Mouse (Mus musculus) erythroid progenitor cell, adult 5-6 weeks (primary cell): ENCODE measurements around the gene Tas2r143. TPM values are rescaled to one million over a fixed set of nuclear protein-coding genes. Genes with fewer than 3 reads are reported as not detected.

Experiments used
- ATAC-seq: replicated peaks from 2 replicates; pipeline ENCODE4 v1.8.0; 2016; ENCODE audit warnings: moderate number of reproducible peaks, mild to moderate bottlenecking, moderate TSS enrichment, inconsistent platforms; ENCODE audit not compliant: poor library complexity, low FRiP score, severe bottlenecking
- total RNA-seq, 2 experiments: library from RNA; stranded (forward) in 1 of 2; stranded (reverse) in 1 of 2; fragments of 150-400 nt in 1 of 2; fragments of 186-747, 209-891 nt in 1 of 2; gene quantifications; 2 replicates each; pipeline versions ENCODE4 v1.2.3 to v1.2.4; 2015 to 2017; ENCODE audit warnings: low replicate concordance in 2 of 2

Gene Tas2r143
- total RNA-seq, 2 experiments from 2014 or later: not detected

DNA sequence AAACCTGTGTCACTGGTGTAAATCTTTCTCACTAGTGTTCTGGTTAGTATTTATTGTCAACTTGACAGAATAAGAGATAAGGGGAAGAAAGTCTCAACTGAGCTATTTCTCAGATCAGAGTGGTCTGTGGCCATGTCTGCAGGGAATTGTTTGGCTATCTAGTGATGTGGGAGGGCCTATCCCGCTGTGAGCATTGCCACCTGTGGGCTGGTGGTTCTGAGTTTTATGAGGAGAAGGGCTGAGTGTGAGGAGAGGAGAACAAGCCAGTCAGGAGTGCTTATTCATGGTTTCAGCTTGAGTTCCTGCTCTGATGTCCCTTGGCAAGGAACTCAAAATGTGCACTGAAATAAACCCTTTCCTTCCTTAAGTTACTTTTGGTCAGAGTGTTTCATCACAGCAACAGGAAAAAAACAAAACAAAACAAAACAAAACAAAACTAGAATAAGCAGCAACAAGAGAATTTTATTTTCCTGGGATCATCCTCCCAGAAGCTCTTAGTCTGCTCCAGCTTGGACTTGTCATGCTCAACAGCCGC lies 8.2 kb upstream of the Tas2r143 start:
- ATAC-seq: no peak

DNA sequence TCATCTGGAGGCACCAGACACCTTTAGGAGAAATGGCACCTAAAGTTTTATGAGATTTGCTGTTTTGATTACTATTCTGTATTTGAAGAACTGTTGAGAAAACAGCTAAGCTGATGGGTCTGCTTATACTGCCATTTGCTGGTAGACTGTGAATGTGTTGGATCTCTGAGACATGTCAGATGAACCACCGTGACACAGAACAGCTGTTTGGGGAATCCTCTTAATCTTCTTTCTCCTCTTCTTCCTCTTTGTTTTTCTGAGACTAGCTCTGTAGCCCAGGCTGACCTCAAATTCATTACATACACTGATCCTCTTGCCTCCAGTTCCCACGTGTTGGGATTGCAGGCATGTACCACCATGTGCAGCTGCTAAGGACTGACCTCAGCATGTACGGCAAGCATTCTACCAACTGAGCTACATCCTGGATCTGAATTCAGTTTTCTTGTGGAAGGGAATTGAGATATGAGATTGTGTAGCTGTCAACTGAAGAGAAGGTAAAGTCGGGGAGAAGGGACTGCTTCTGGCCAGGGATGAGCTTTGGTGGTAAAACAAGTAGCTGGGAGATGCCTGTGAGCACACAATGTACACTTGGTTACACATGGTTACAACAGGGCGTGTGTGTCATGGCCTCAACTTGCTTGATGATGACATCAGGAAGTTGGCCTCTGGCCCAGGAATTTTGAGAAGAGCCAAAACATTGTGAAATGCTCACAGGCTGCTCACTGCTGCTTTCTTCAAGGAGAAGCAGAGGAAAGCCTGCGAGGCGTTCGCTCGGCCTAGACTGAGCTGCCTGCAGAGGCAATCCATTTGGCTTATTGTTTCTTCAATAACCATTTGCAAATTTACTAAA lies 3.9 kb upstream of the Tas2r143 start:
- ATAC-seq: no peak

DNA sequence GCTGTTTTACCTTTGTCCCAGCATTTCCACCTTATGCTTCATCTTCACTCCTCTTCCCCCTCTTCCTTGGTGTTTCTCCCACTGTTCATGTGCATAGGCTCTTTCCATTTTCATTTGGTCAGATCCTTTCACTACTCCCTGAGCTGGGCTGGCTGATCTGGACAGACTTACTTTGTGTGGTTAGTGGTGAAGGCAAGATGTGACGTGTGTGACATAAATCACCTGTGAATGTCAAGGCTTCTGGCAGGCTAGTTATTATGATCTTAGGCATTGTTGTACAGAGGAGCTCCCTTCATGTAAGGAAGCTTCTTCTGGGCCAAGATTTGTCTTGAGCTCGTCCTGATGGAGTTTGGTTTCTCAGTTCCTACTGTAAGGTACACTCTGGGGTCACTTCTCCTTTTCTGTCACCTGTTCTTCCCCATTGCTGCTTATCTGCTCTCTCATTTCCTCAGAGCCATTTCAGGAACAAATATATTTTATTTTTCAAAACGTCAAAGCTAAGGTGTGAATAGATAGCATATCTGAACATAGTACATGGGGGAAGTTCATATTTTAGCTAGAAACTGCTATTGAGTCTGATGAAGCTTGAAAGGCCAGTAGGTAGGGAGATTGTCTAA lies 2.9 kb upstream of the Tas2r143 start:
- ATAC-seq: no peak

DNA sequence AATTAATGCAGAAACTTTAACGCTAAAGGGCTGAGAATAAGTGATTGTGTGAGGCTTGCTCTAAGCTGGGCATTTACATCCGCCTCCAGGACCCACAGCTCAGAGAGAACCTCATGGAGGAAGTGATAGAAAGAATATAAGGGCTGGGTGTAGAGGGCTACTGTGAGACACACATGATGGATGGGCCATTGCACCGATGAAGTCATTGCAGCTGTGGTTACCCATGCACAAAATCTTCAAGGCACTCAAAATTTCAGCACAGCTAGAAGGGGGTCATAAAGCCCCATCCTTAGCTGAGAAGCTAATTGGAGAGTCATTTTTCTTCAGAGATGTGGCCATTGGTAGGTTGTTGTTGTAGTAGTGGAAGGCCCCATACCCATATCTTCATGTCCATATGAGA lies 1.8 kb upstream of the Tas2r143 start:
- ATAC-seq: no peak

- ATAC-seq: no peak
Measured at GRCm38 (mm10) chr6:42398998-42399397, 1.0 kb upstream of the Tas2r143 start.

- no peak for ATAC-seq
Measured at GRCm38 (mm10) chr6:42405134-42405533, 5.1 kb downstream of the Tas2r143 start, which contains the start of gene Tas2r135. Tas2r135 (plus strand) TSS chr6:42405434.

DNA sequence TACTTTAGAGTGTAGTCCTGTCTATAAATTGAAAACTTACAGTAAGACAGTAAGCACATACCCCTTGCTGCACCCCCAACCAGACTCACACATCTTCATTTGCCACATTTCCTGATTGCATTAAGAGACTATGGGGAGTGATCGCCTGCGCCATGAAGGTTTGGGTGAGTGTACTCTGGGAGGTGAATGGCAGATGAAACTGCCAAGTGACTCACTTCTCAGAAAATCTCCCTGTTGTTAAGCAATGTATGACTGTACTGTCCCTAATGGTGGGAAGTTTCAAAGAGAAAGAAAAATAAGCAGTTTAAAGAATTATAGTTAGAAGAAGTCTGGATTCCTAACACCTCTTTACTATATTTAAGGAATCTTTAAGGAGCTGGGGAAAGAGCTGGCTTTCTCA lies 19.4 kb downstream of the Tas2r143 start:
- ATAC-seq: no peak

- ATAC-seq: no peak
Measured at GRCm38 (mm10) chr6:42421439-42421838, 21.4 kb downstream of the Tas2r143 start.

GRCm38 (mm10) chr6:42424472-42424871 lies 24.4 kb downstream of the Tas2r143 start:
- no peak for ATAC-seq

DNA sequence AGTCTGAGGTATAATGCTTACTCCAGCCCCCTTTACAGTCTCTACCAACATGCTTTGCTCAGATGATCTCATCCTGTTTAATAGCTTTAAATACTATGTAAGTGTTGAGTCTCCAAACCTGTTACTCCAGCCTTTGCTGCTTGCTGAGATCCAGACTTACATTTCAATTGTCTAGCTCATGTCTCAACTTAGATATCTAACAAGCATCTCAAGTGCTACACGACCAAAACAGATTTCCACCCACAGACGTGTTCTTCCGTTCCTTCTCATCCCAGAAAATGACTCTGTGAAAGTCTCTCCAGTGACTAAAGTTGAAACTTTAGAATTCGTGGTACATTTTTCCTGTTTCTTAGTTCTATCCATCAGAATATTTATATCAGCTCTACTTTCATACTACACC lies 26.3 kb downstream of the Tas2r143 start:
- no peak for ATAC-seq

GRCm38 (mm10) chr6:42433554-42433953 lies 33.5 kb downstream of the Tas2r143 start:
- no peak for ATAC-seq

- ATAC-seq: no peak
Measured at GRCm38 (mm10) chr6:42434446-42434845, 34.4 kb downstream of the Tas2r143 start, which contains the start of gene Tas2r126. Tas2r126 (plus strand) TSS chr6:42434535.

GRCm38 (mm10) chr6:42435490-42435889 lies 35.5 kb downstream of the Tas2r143 start:
- ATAC-seq: no peak

DNA sequence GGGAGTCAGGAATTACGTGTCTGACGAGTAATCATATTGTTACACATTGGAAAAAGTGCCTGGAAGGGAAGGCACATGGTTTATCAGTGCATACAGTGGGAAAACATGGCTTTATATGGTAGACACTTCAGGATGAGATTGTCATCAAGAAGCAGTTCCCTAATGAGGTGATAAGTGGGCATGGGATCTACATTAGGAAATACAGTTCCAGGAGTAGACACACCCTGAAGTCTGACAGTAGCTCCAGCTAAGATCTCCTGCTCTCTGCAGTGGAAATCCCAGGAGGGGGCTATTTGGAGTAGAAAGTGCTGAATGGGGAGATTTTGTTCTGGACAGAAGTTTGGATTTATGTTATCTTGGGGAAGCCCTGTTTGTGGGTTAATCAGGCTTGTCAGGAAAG lies 41.4 kb downstream of the Tas2r143 start:
- ATAC-seq: no peak

GRCm38 (mm10) chr6:42444491-42444890 lies 44.5 kb downstream of the Tas2r143 start:
- ATAC-seq: no peak

GRCm38 (mm10) chr6:42447381-42447780 lies 47.3 kb downstream of the Tas2r143 start:
- ATAC-seq: no peak

Other genes starting within 250 kb of the Tas2r143 start
- gene Tas2r144, start 184.9 kb upstream of the Tas2r143 start, total RNA-seq (2015; ENCODE audit: low replicate concordance): not detected in 2 replicates
- not detected in 2 replicates for gene Tas2r144, start 184.9 kb upstream of the Tas2r143 start, total RNA-seq (2017; ENCODE audit: low replicate concordance)
- 5.4 and 20.1 TPM in 2 replicates for gene Gstk1, start 154.3 kb upstream of the Tas2r143 start, total RNA-seq (2015; ENCODE audit: low replicate concordance)
- 2.1 and 3.8 TPM in 2 replicates for gene Gstk1, start 154.3 kb upstream of the Tas2r143 start, total RNA-seq (2017; ENCODE audit: low replicate concordance)
- not detected in 2 replicates for gene Tmem139, start 138.3 kb upstream of the Tas2r143 start, total RNA-seq (2015; ENCODE audit: low replicate concordance)
- gene Tmem139, start 138.3 kb upstream of the Tas2r143 start, total RNA-seq (2017; ENCODE audit: low replicate concordance): not detected in 2 replicates
- 66.3 and 108 TPM in 2 replicates for gene Casp2, start 135.3 kb upstream of the Tas2r143 start, total RNA-seq (2015; ENCODE audit: low replicate concordance)
- 46.6 and 60.7 TPM in 2 replicates for gene Casp2, start 135.3 kb upstream of the Tas2r143 start, total RNA-seq (2017; ENCODE audit: low replicate concordance)
- 1.3 TPM in 1 of 2 replicates, not detected in the other for gene Clcn1, start 113.6 kb upstream of the Tas2r143 start, total RNA-seq (2015; ENCODE audit: low replicate concordance)
- 0.38 TPM in 1 of 2 replicates, not detected in the other for gene Clcn1, start 113.6 kb upstream of the Tas2r143 start, total RNA-seq (2017; ENCODE audit: low replicate concordance)
- gene Fam131b, start 75.6 kb upstream of the Tas2r143 start, total RNA-seq (2015; ENCODE audit: low replicate concordance): not detected in 2 replicates
- gene Fam131b, start 75.6 kb upstream of the Tas2r143 start, total RNA-seq (2017; ENCODE audit: low replicate concordance): not detected in 2 replicates
- gene Zyx, start 50.6 kb upstream of the Tas2r143 start, total RNA-seq (2015; ENCODE audit: low replicate concordance): 37.3 and 45.0 TPM in 2 replicates
- 5.9 and 12.8 TPM in 2 replicates for gene Zyx, start 50.6 kb upstream of the Tas2r143 start, total RNA-seq (2017; ENCODE audit: low replicate concordance)
- gene Epha1, start 27.0 kb upstream of the Tas2r143 start, total RNA-seq (2015; ENCODE audit: low replicate concordance): not detected in 2 replicates
- gene Epha1, start 27.0 kb upstream of the Tas2r143 start, total RNA-seq (2017; ENCODE audit: low replicate concordance): not detected in 2 replicates
- not detected in 2 replicates for gene Tas2r135, start 5.2 kb downstream of the Tas2r143 start, total RNA-seq (2015; ENCODE audit: low replicate concordance)
- gene Tas2r135, start 5.2 kb downstream of the Tas2r143 start, total RNA-seq (2017; ENCODE audit: low replicate concordance): not detected in 2 replicates
- not detected in 2 replicates for gene Tas2r126, start 34.3 kb downstream of the Tas2r143 start, total RNA-seq (2015; ENCODE audit: low replicate concordance)
- gene Tas2r126, start 34.3 kb downstream of the Tas2r143 start, total RNA-seq (2017; ENCODE audit: low replicate concordance): not detected in 2 replicates
- not detected in 2 replicates for gene Olfr458, start 65.0 kb downstream of the Tas2r143 start, total RNA-seq (2015; ENCODE audit: low replicate concordance)
- not detected in 2 replicates for gene Olfr458, start 65.0 kb downstream of the Tas2r143 start, total RNA-seq (2017; ENCODE audit: low replicate concordance)
- gene Olfr457, start 76.1 kb downstream of the Tas2r143 start, total RNA-seq (2015; ENCODE audit: low replicate concordance): not detected in 2 replicates
- not detected in 2 replicates for gene Olfr457, start 76.1 kb downstream of the Tas2r143 start, total RNA-seq (2017; ENCODE audit: low replicate concordance)
- not detected in 2 replicates for gene Olfr456, start 87.0 kb downstream of the Tas2r143 start, total RNA-seq (2015; ENCODE audit: low replicate concordance)
- not detected in 2 replicates for gene Olfr456, start 87.0 kb downstream of the Tas2r143 start, total RNA-seq (2017; ENCODE audit: low replicate concordance)
- not detected in 2 replicates for gene Olfr455, start 147.3 kb downstream of the Tas2r143 start, total RNA-seq (2015; ENCODE audit: low replicate concordance)
- gene Olfr455, start 147.3 kb downstream of the Tas2r143 start, total RNA-seq (2017; ENCODE audit: low replicate concordance): not detected in 2 replicates
- gene Tcaf3, start 197.5 kb downstream of the Tas2r143 start, total RNA-seq (2015; ENCODE audit: low replicate concordance): not detected in 2 replicates
- not detected in 2 replicates for gene Tcaf3, start 197.5 kb downstream of the Tas2r143 start, total RNA-seq (2017; ENCODE audit: low replicate concordance)
- not detected in 2 replicates for gene Tcaf2, start 245.0 kb downstream of the Tas2r143 start, total RNA-seq (2015; ENCODE audit: low replicate concordance)
- not detected in 2 replicates for gene Tcaf2, start 245.0 kb downstream of the Tas2r143 start, total RNA-seq (2017; ENCODE audit: low replicate concordance)